Mouse (Mus musculus): ENCODE results near the gene Zfp612. TPM values are rescaled to one million over a fixed set of nuclear protein-coding genes. Genes with fewer than 3 reads are reported as not detected.

Zfp612 gene
- polyA plus RNA-seq, 1 experiment from 2014 or later = 7.5 TPM

DNA sequence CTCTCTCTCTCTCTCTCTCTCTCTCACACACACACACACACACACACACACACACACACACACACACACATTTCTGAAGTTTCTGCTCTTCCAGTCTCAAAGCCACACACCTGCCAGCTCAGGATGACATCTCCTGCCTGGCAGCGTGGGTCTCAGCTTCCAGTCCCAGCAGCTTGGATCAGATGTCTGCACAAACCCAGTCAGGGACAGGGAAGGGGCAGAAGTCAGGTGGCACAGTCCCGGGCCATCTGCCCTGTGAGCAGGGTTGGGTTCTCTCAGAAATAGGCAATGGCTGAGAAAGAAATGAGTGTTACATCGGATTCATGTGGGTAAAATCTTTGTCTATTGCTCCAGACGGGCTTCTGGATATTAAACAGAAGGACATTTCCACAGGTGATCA, 61.2 kb downstream of the Zfp612 start:
- ATAC-seq (replicated peaks; ENCODE audit: low FRiP score) = no peak
- H3K4me2 ChIP-seq = no peak overlapping the region
- no peaks in the 10 kb centered on the region for H3K36me3 ChIP-seq
- no peaks in the 10 kb centered on the region for H3K4me1 ChIP-seq
- H3K9me3 ChIP-seq (replicated peaks) = no peaks in the 10 kb centered on the region
- no peaks in the 10 kb centered on the region for H3K27me3 ChIP-seq
- WGBS = 57% methylated on average over 4 of the region's 4 CpGs
- H3K4me3 ChIP-seq (replicated peaks) = no peak overlapping the region
- no peak overlapping the region for H3K27ac ChIP-seq
- H3K9ac ChIP-seq = no peak overlapping the region

Other genes with a start within 250 kb of the Zfp612 start
- gene Phlpp2, start 211.2 kb upstream of the Zfp612 start, polyA plus RNA-seq (2015; fragmentation: Nextera tagmentation; extraction: Ambion mirVana) = 2.4 and 3.5 TPM in 2 replicates
- 3.1 and 3.7 TPM in 2 replicates for gene Marveld3, start 117.5 kb upstream of the Zfp612 start, polyA plus RNA-seq (2015; fragmentation: Nextera tagmentation; extraction: Ambion mirVana)
- gene Tat, start 89.3 kb upstream of the Zfp612 start, polyA plus RNA-seq (2015; fragmentation: Nextera tagmentation; extraction: Ambion mirVana) = not detected in 2 replicates
- 0.16 and 0.30 TPM in 2 replicates for gene Chst4, start 40.0 kb upstream of the Zfp612 start, polyA plus RNA-seq (2015; fragmentation: Nextera tagmentation; extraction: Ambion mirVana)
- not detected in 2 replicates for gene Gm21964, start 21.5 kb downstream of the Zfp612 start, polyA plus RNA-seq (2015; fragmentation: Nextera tagmentation; extraction: Ambion mirVana)
- gene Gm17720, start 23.0 kb downstream of the Zfp612 start, polyA plus RNA-seq (2015; fragmentation: Nextera tagmentation; extraction: Ambion mirVana) = not detected in 2 replicates
- 0.21 TPM in 1 of 2 replicates, not detected in the other for gene Calb2, start 88.5 kb downstream of the Zfp612 start, polyA plus RNA-seq (2015; fragmentation: Nextera tagmentation; extraction: Ambion mirVana)
- 9.5 and 10.1 TPM in 2 replicates for gene Cmtr2, start 135.9 kb downstream of the Zfp612 start, polyA plus RNA-seq (2015; fragmentation: Nextera tagmentation; extraction: Ambion mirVana)
- 0.04 and 0.05 TPM in 2 replicates for gene Hydin, start 187.2 kb downstream of the Zfp612 start, polyA plus RNA-seq (2015; fragmentation: Nextera tagmentation; extraction: Ambion mirVana)